Mouse (Mus musculus): ENCODE results near the gene Itm2c. TPM values are rescaled to one million over a fixed set of nuclear protein-coding genes. Genes with fewer than 3 reads are reported as not detected.

Gene Itm2c
- polyA plus RNA-seq, 1 experiment from 2014 or later, result 38.3 TPM

DNA sequence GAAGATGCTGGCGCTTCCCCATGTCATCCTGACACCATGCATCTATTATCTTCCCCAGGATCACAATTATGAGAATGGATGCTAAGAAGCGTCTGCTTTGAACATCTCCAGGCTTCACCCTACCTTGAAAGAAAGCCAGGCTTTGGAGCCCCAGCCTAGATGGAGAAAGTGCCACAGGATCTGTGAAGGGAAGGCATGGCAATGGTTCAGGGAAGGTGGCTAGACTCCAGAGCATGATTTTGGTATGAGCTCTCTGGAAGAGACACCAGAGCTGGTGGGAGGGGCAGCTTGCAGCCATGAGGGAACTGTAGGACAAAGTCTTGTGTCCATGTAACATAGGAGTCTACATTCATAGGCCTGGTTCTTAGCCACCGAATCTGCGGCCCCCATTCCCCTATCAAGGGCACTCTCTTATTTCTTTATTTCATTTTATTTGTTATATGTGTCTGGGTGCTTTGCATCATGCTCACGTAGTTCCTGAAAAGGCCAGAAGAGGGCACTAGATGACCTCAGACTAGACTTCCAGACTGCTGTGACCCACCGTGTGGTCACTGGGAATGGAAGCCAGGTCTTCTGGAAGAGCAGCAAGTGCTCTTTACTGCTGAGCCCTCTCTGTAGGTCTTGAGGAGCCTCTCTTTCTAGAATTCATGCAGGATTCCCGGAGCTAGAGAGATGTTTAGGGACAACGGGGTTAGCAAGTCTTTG lies 41.2 kb downstream of the Itm2c start:
- DNase-seq (peak; percentile 11), ATAC-seq (ENCODE audit: low read depth) (no peak)
- H3K4me2 ChIP-seq, result no peak overlapping the region
- H3K27ac ChIP-seq, result no peak overlapping the region
- no peak overlapping the region for H3K4me3 ChIP-seq (replicated peaks)
- peaks cover 15% of the 10 kb centered on the region; the same call in 1 of the 2 replicates for H3K4me1 ChIP-seq (replicated peaks)
- WGBS (ENCODE audit: insufficient replicate concordance), result 25% methylated on average over 8 of the region's 8 CpGs
- no peaks in the 10 kb centered on the region for H3K27me3 ChIP-seq
- no peaks in the 10 kb centered on the region for H3K9me3 ChIP-seq (replicated peaks)
- H3K36me3 ChIP-seq, result no peaks in the 10 kb centered on the region
- H3K9ac ChIP-seq, result no peak overlapping the region

DNA sequence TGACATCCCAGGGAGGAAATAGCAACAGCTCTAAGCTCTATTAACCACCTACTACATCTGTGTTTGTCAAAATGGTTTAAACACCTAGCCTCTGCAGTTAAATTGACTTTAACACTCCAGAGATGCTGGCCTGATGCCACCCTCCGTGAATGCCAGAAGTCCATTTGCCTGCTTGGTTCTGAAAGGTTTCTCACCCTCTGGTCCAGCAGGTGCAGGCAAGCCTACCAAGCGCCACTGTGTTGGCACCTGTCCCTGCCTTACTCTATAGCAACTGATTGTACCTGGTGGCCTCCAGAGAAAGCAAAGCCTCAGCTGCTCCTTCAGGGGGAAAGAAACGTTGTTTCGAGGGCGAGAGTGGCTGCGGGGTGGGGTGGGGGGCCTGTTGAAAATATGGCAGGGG lies 42.2 kb downstream of the Itm2c start:
- Histone ChIP-seq H3K36me3 (no peaks in the 10 kb centered on the region), H3K9me3 (replicated peaks) (no peaks in the 10 kb centered on the region), H3K27ac (no peak overlapping the region), H3K4me3 (replicated peaks) (no peak overlapping the region), H3K9ac (no peak overlapping the region), H3K27me3 (no peaks in the 10 kb centered on the region), H3K4me1 (replicated peaks) (peaks cover 15% of the 10 kb centered on the region; the same call in 1 of the 2 replicates), H3K4me2 (no peak overlapping the region)
- 61% methylated on average over 6 of the region's 6 CpGs for WGBS (ENCODE audit: insufficient replicate concordance)
- no peak for ATAC-seq (ENCODE audit: low read depth)
- no peak for DNase-seq

DNA sequence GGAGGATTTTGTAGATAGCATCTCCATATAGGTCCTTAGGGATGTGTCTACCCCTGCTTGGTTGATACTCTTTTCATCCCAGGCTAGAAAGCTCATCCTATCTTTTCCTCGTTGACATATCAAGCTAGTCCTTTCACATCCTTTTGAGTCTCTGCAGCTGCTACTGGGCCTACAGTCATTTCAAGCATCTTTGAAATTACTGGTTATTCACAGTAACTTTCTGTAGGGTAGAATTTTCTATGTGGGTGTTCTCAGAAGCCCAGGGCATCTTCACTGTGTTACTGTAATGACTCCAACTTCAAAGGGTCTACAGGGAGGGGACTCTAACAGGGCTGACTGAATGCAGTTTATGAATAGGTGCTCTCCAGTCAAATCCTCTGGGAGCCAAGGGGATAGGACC lies 43.2 kb downstream of the Itm2c start:
- H3K4me2 ChIP-seq, result no peak overlapping the region
- DNase-seq (no peak), ATAC-seq (ENCODE audit: low read depth) (no peak)
- H3K36me3 ChIP-seq, result no peaks in the 10 kb centered on the region
- H3K27ac ChIP-seq, result no peak overlapping the region
- WGBS (ENCODE audit: insufficient replicate concordance), result 57% methylated on average over 1 of the region's 1 CpGs
- no peaks in the 10 kb centered on the region for H3K9me3 ChIP-seq (replicated peaks)
- no peaks in the 10 kb centered on the region for H3K27me3 ChIP-seq
- H3K9ac ChIP-seq, result no peak overlapping the region
- H3K4me1 ChIP-seq (replicated peaks), result peaks cover 14% of the 10 kb centered on the region; the same call in 1 of the 2 replicates
- no peak overlapping the region for H3K4me3 ChIP-seq (replicated peaks)

DNA sequence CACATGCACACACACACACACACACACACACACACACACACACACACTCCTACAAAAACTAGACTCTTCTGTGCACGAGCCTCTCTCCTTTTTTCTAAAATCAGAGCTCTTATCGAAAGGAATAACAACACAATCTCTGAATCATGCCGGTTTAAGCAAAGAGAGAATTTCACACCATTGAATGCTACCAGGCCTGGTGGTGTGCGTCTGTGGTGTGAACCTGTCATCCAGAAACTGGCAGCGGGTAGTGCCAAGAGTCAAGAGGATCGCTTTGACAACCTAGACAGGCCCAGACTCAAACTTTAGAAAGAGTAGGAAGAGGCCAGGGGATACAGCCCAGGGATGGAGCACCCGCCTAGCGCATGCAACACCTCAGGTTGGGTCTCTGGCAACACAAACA lies 48.2 kb downstream of the Itm2c start:
- H3K27ac ChIP-seq, result no peak overlapping the region
- no peaks in the 10 kb centered on the region for H3K27me3 ChIP-seq
- no peaks in the 10 kb centered on the region for H3K4me1 ChIP-seq (replicated peaks)
- no peak for ATAC-seq (ENCODE audit: low read depth)
- DNase-seq, result no peak
- no peaks in the 10 kb centered on the region for H3K36me3 ChIP-seq
- H3K9ac ChIP-seq, result no peak overlapping the region
- no peak overlapping the region for H3K4me3 ChIP-seq (replicated peaks)
- H3K4me2 ChIP-seq, result no peak overlapping the region
- 54% methylated on average over 8 of the region's 8 CpGs for WGBS (ENCODE audit: insufficient replicate concordance)
- H3K9me3 ChIP-seq (replicated peaks), result no peaks in the 10 kb centered on the region

GRCm38 (mm10) chr1:85949085-85949684 lies 55.1 kb downstream of the Itm2c start:
- 47% methylated on average over 2 of the region's 2 CpGs for WGBS (ENCODE audit: insufficient replicate concordance)
- no peaks in the 10 kb centered on the region for H3K36me3 ChIP-seq
- ATAC-seq (ENCODE audit: low read depth), result no peak
- no peak overlapping the region for H3K27ac ChIP-seq
- no peaks in the 10 kb centered on the region for H3K9me3 ChIP-seq (replicated peaks)
- no peak overlapping the region for H3K4me3 ChIP-seq (replicated peaks)
- H3K4me1 ChIP-seq (replicated peaks), result no peaks in the 10 kb centered on the region
- no peak overlapping the region for H3K9ac ChIP-seq
- H3K27me3 ChIP-seq, result no peaks in the 10 kb centered on the region
- DNase-seq, result no peak
- H3K4me2 ChIP-seq, result no peak overlapping the region

GRCm38 (mm10) chr1:85955150-85955549 lies 61.1 kb downstream of the Itm2c start:
- Histone ChIP-seq H3K4me2 (no peak overlapping the region), H3K4me3 (replicated peaks) (no peak overlapping the region), H3K4me1 (replicated peaks) (peaks cover 23% of the 10 kb centered on the region), H3K36me3 (no peaks in the 10 kb centered on the region), H3K27me3 (no peaks in the 10 kb centered on the region), H3K9me3 (replicated peaks) (no peaks in the 10 kb centered on the region), H3K27ac (no peak overlapping the region), H3K9ac (no peak overlapping the region)
- no peak for ATAC-seq (ENCODE audit: low read depth)
- WGBS (ENCODE audit: insufficient replicate concordance), result 53% methylated on average over 3 of the region's 3 CpGs
- no peak for DNase-seq

GRCm38 (mm10) chr1:85957290-85957689 lies 63.2 kb downstream of the Itm2c start:
- WGBS (ENCODE audit: insufficient replicate concordance), result 11% methylated on average over 5 of the region's 5 CpGs
- peaks cover 23% of the 10 kb centered on the region for H3K4me1 ChIP-seq (replicated peaks)

GRCm38 (mm10) chr1:85957942-85958619 lies 64.0 kb downstream of the Itm2c start:
- DNase-seq, result no peak
- Histone ChIP-seq H3K4me2 (no peak overlapping the region), H3K27me3 (no peaks in the 10 kb centered on the region), H3K9me3 (replicated peaks) (no peaks in the 10 kb centered on the region), H3K4me1 (replicated peaks) (peaks cover 23% of the 10 kb centered on the region), H3K4me3 (replicated peaks) (no peak overlapping the region), H3K9ac (no peak overlapping the region), H3K36me3 (no peaks in the 10 kb centered on the region), H3K27ac (no peak overlapping the region)
- WGBS (ENCODE audit: insufficient replicate concordance), result 45% methylated on average over 9 of the region's 9 CpGs
- ATAC-seq (ENCODE audit: low read depth), result no peak

More at GRCm38 (mm10) chr1:85957290-85957689, 63.2 kb downstream of the Itm2c start:
- ATAC-seq (ENCODE audit: low read depth), result no peak
- no peak for DNase-seq
- Histone ChIP-seq H3K27ac (no peak overlapping the region), H3K4me3 (replicated peaks) (no peak overlapping the region), H3K9me3 (replicated peaks) (no peaks in the 10 kb centered on the region), H3K4me2 (no peak overlapping the region), H3K36me3 (no peaks in the 10 kb centered on the region), H3K27me3 (no peaks in the 10 kb centered on the region), H3K9ac (no peak overlapping the region)

Other genes starting within 250 kb of the Itm2c start
- 3.0 and 3.3 TPM in 2 replicates for gene Sp100, start 244.3 kb upstream of the Itm2c start, polyA plus RNA-seq (2015; fragmentation: Nextera tagmentation; extraction: Ambion mirVana)
- 2.6 and 2.7 TPM in 2 replicates for gene A630001G21Rik, start 115.6 kb upstream of the Itm2c start, polyA plus RNA-seq (2015; fragmentation: Nextera tagmentation; extraction: Ambion mirVana)
- gene Cab39, start 100.8 kb upstream of the Itm2c start, polyA plus RNA-seq (2015; fragmentation: Nextera tagmentation; extraction: Ambion mirVana), result 11.4 and 13.4 TPM in 2 replicates
- gene 4933407L21Rik, start 34.2 kb downstream of the Itm2c start, polyA plus RNA-seq (2015; fragmentation: Nextera tagmentation; extraction: Ambion mirVana), result not detected in 2 replicates
- 0.05 TPM in 2 replicates for gene Gpr55, start 66.7 kb downstream of the Itm2c start, polyA plus RNA-seq (2015; fragmentation: Nextera tagmentation; extraction: Ambion mirVana)
- 0.13 TPM in 2 replicates for gene Spata3, start 122.5 kb downstream of the Itm2c start, polyA plus RNA-seq (2015; fragmentation: Nextera tagmentation; extraction: Ambion mirVana)
- gene 2810459M11Rik, start 151.6 kb downstream of the Itm2c start, polyA plus RNA-seq (2015; fragmentation: Nextera tagmentation; extraction: Ambion mirVana), result 16.0 and 17.4 TPM in 2 replicates
- gene Psmd1, start 170.1 kb downstream of the Itm2c start, polyA plus RNA-seq (2015; fragmentation: Nextera tagmentation; extraction: Ambion mirVana), result 134 and 155 TPM in 2 replicates
- 0.20 TPM in 1 of 2 replicates, not detected in the other for gene Htr2b, start 217.7 kb downstream of the Itm2c start, polyA plus RNA-seq (2015; fragmentation: Nextera tagmentation; extraction: Ambion mirVana)
- 0.15 and 0.45 TPM in 2 replicates for gene Gm21972, start 239.4 kb downstream of the Itm2c start, polyA plus RNA-seq (2015; fragmentation: Nextera tagmentation; extraction: Ambion mirVana)

Measured in liver, embryonic 13.5 days (tissue).